Mouse (Mus musculus): ENCODE results near the gene Pusl1.

GRCm38 (mm10) chr4:155851951-155852411, 39.6 kb downstream of the Pusl1 start:
- no peak for TF ChIP-seq CTCF (IDR thresholded peaks at IDR 0.05; ENCODE audit: low read depth, low read length)
- no peak for TF ChIP-seq GATA1 (IDR thresholded peaks at IDR 0.05; ENCODE audit: borderline replicate concordance, low read length)
- no peak for TF ChIP-seq POLR2AphosphoS5 (IDR thresholded peaks at IDR 0.05; ENCODE audit: insufficient replicate concordance, low read depth, low read length)
- TF ChIP-seq TAL1 (conservative IDR thresholded peaks at IDR 0.05; ENCODE audit: low read depth, low read length) = no peak
